Mouse (Mus musculus): ENCODE measurements around the gene Iqgap2. TPM values are rescaled to one million over a fixed set of nuclear protein-coding genes. Genes with fewer than 3 reads are reported as not detected.

Iqgap2 gene
- polyA plus RNA-seq (2016; fragmentation: Nextera tagmentation; extraction: Ambion mirVana), result 6.2 and 7.8 TPM in 2 replicates

DNA sequence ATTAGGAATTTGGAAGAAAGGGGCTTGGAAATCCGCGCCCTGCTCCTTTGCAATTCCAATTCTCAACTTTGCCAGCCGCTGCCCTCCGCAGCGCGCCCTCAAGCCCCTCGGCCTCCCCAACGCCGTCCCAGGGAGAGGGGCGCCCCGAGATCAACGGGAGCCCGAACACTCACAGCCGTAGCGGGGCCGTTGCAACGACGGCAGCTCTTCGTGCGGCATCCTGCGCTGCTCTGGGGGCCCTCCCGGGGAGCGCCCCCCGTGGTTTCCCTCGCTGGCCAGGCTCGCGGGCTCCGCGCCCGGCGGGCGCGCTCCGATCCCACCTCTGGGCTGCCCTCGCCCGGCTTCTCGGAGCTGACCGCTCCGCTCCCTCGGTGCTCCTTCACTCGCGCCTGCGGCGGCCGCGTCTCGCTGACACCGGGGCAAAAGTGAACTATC lies at the start of gene Iqgap2:
Iqgap2 (minus strand) TSS at position 432 of the 435 bp plus-strand sequence.
- DNase-seq (ENCODE audit: low spot score), result no peak
- Histone ChIP-seq H3K4me3 (peak within 1 kb of the TSS; percentile 76), H3K9me3 (no peaks in the 10 kb centered on the region), H3K36me3 (no peaks in the 10 kb centered on the region), H3K4me1 (peaks cover 26% of the 10 kb centered on the region), H3K27ac (peak within 1 kb of the TSS; percentile 90), H3K27me3 (ENCODE audit: insufficient read depth, poor library complexity, severe bottlenecking) (no peaks in the 10 kb centered on the region)
- under 1% methylated on average over 47 of the region's 48 CpGs for WGBS

DNA sequence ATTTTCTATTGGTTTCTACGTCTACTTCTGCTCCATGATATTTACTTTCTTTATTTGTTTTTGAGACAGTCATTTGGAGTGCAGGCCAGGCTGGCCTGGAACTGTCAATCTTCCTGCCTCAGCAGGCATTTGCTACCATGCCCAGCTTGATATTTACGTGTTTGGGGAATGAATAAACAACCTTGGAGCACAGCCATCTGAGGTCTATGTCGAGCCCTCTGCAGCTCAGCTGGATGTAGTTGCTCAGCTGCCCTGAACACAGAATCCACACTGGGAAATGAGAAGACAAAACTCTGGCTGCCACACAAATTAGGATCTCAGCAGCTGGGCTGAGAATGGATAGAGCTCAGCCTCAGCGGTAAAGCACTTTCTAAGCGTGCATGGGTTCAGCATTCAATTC lies 49.1 kb upstream of the Iqgap2 start:
- no peak overlapping the region for H3K27ac ChIP-seq
- no peaks in the 10 kb centered on the region for H3K27me3 ChIP-seq (ENCODE audit: insufficient read depth, poor library complexity, severe bottlenecking)
- H3K4me3 ChIP-seq, result no peak overlapping the region
- 70% methylated on average over 5 of the region's 5 CpGs for WGBS
- H3K4me1 ChIP-seq, result no peaks in the 10 kb centered on the region
- no peaks in the 10 kb centered on the region for H3K36me3 ChIP-seq
- no peaks in the 10 kb centered on the region for H3K9me3 ChIP-seq
- DNase-seq (ENCODE audit: low spot score), result no peak

DNA sequence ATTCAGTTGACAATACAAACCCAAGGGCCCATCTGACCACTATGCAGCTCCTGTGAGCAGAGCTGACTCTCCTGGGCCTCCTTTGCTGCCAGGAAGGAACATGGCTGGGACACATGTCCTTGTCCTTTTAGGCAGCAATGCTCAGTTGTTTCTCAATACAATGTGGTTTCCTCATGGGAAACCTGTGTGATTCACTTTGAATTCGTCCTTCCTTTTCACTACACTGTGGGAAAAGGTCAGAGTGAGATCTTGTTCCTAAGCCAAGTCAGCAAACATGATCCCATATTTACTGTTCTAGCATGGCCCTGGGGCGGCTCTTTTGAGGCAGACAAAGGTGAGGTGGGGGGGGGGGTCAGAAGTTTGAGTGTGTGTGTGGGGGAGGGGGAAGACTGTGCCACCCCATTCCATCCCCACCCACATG lies 32.5 kb upstream of the Iqgap2 start:
- peaks cover 9% of the 10 kb centered on the region; the same call in 1 of the 2 replicates for H3K9me3 ChIP-seq
- no peak overlapping the region for H3K27ac ChIP-seq
- H3K36me3 ChIP-seq, result no peaks in the 10 kb centered on the region
- H3K27me3 ChIP-seq (ENCODE audit: insufficient read depth, poor library complexity, severe bottlenecking), result no peaks in the 10 kb centered on the region
- no peak for DNase-seq (ENCODE audit: low spot score)
- no peak overlapping the region for H3K4me3 ChIP-seq
- no peaks in the 10 kb centered on the region for H3K4me1 ChIP-seq
- WGBS, result 63% methylated on average over 2 of the region's 2 CpGs

DNA sequence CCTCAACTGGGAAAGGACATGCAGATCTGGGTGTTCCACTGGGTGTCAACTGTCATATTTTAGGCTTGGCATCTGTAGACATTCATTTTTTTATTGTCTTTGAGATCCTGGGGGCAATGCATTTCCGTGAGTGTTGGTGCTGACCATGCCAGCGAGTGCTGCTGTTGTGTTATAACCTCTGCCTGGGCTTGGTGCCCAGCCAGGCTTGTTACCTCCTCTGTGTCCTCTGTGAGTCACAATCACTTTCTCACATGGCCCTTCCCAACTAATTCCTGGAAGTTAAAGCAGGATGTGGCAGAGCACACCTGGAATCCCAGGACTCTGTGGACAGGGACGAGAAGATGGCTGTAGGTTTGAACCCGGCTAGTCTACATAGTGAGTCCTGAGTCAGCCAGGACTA lies 30.9 kb upstream of the Iqgap2 start:
- no peaks in the 10 kb centered on the region for H3K36me3 ChIP-seq
- peaks cover 9% of the 10 kb centered on the region; the same call in 1 of the 2 replicates for H3K9me3 ChIP-seq
- no peaks in the 10 kb centered on the region for H3K27me3 ChIP-seq (ENCODE audit: insufficient read depth, poor library complexity, severe bottlenecking)
- 85% methylated on average over 4 of the region's 4 CpGs for WGBS
- H3K27ac ChIP-seq, result no peak overlapping the region
- H3K4me1 ChIP-seq, result no peaks in the 10 kb centered on the region
- no peak overlapping the region for H3K4me3 ChIP-seq
- no peak for DNase-seq (ENCODE audit: low spot score)

DNA sequence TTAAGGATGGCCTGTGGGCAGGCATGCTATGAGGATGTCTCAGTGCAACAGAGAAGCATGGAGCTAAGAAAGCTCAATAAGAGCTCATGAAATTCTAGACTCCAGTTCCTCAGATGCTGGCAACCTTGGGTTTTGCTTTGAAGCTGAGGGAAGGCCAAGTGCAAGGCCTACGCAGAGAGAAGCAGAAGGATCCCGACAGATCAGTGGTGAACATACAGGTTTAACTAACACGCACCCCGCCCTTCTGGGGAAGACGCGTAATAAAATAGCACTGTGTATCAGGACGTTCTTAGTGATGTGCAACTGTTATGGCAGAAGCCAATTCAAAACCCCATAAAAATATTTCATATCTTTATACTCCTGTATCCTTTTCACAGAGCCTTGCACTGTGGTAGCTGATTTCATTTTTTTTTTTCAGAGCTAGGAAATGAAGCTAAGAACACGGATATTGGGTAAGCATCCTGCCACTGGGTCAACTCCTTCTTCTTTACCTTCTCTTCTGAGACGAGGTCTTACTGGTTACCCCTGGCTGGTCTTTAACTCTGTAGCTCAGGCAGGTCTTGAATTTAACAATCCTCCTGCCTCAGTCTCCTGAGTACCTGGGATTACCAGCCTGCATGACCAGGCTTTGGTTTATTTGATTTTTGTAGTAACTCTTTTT lies 27.0 kb upstream of the Iqgap2 start:
- H3K36me3 ChIP-seq, result no peaks in the 10 kb centered on the region
- H3K4me3 ChIP-seq, result no peak overlapping the region
- 84% methylated on average over 9 of the region's 9 CpGs for WGBS
- no peaks in the 10 kb centered on the region for H3K27me3 ChIP-seq (ENCODE audit: insufficient read depth, poor library complexity, severe bottlenecking)
- DNase-seq (ENCODE audit: low spot score), result no peak
- H3K9me3 ChIP-seq, result peaks cover 9% of the 10 kb centered on the region; the same call in 1 of the 2 replicates
- no peak overlapping the region for H3K27ac ChIP-seq
- H3K4me1 ChIP-seq, result no peaks in the 10 kb centered on the region

DNA sequence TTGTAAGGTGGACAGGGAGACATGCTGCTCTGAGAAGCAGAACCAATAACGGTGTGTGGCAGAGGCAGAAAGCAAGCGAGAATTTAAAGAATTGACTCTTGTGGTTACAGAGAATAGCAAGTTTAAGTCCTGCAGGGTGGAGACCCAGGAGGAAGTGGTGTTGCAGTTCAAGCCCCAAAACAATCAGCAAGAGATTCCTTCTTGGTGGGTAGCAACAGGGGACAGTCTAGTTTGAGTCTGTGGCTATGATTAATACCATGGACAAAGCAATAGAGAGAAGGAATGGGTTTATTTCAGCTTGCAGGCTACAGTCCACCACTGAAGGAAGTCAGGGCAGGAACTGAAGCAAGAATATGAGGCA lies 21.3 kb upstream of the Iqgap2 start:
- Histone ChIP-seq H3K4me1 (no peaks in the 10 kb centered on the region), H3K27me3 (ENCODE audit: insufficient read depth, poor library complexity, severe bottlenecking) (no peaks in the 10 kb centered on the region), H3K9me3 (no peaks in the 10 kb centered on the region), H3K4me3 (no peak overlapping the region), H3K27ac (no peak overlapping the region), H3K36me3 (no peaks in the 10 kb centered on the region)
- DNase-seq (ENCODE audit: low spot score), result no peak
- WGBS, result 77% methylated on average over 2 of the region's 2 CpGs

DNA sequence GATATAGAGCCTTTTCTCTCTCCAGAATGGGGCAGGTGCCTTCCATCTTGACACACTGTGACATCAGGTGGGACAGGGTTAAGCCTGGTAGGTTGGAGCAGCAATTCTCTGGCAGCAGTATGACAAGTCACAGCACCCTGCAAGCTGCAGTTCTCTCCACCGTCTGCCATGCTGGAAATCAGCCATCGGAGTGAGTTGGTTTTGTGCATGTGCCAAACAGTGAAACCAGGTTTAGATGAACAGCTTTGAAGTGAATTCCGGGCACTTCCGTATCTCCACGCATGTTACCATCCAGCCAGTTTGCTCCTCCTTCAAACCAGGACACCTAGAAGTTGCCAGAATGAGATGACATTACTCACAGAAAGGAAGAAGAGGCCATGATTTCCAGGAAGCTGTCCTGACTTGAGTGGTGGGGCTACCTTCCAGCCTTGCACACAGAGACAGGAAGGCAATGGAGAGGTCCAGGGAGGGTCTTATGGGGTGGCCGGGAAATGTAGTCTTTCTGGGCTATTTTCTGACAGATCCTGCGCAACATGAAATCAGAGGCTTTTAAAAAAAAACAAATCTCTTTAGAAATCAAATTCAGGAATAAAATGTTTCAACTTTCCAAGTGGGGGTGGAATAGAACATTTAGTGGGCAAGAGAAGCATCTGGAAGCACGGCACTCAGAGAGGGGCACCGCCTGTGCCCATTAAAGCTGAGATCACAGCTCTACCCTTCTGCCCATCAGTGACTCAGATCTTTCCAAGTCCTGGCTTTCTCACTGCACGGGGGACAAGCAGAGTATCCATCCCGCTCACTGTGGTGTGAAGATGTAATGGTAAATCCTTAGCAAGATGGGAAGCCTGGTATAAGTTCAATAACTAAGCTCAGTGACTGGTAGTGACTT lies 20.7 kb upstream of the Iqgap2 start:
- H3K27ac ChIP-seq, result no peak overlapping the region
- H3K4me1 ChIP-seq, result no peaks in the 10 kb centered on the region
- no peaks in the 10 kb centered on the region for H3K27me3 ChIP-seq (ENCODE audit: insufficient read depth, poor library complexity, severe bottlenecking)
- H3K9me3 ChIP-seq, result no peaks in the 10 kb centered on the region
- no peak overlapping the region for H3K4me3 ChIP-seq
- peak; percentile 54 for DNase-seq (ENCODE audit: low spot score)
- no peaks in the 10 kb centered on the region for H3K36me3 ChIP-seq
- WGBS, result 84% methylated on average over 11 of the region's 11 CpGs

DNA sequence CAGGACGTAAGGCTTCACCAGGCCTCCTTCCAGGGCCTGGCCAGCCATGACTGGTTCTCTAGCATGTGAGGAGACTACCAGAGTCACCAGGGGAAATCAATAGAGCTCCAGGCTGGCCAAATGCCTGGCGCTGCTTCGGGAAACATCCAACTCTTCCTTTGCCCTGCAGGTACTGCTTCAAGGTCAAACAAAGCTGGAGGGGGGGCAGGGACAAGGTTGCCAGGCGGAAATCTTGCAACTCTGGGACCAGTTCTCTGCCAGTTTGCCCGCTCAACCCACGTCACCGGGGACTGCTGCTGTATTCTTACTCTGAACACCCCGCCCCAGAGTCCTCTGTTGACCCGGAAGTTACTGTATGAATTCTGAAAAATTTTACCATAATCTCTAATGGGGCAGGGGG lies 18.5 kb upstream of the Iqgap2 start:
- no peak overlapping the region for H3K4me3 ChIP-seq
- no peaks in the 10 kb centered on the region for H3K36me3 ChIP-seq
- no peaks in the 10 kb centered on the region for H3K27me3 ChIP-seq (ENCODE audit: insufficient read depth, poor library complexity, severe bottlenecking)
- H3K4me1 ChIP-seq, result no peaks in the 10 kb centered on the region
- 72% methylated on average over 9 of the region's 9 CpGs for WGBS
- no peak for DNase-seq (ENCODE audit: low spot score)
- H3K27ac ChIP-seq, result no peak overlapping the region
- no peaks in the 10 kb centered on the region for H3K9me3 ChIP-seq

DNA sequence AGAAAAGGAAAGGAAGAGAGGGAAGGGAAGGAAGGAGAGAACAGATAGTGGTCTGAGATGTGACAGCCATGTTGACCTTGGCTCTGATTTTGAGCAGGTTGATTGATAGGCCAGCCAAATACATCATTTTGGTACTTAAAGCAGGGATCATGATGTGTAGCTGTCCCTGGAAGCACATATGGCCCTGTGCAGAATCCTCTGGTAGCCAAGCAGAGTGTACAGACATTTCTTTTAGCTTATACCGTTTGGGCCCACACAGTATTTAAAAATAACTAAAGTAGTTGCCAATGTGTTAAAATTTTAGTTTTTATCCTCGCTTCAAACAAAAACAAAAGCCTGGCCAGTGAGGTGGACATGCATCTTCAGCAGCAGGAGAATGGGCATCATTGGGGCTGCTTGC lies 17.5 kb upstream of the Iqgap2 start:
- WGBS, result 75% methylated on average over 2 of the region's 2 CpGs
- DNase-seq (ENCODE audit: low spot score), result no peak
- H3K4me3 ChIP-seq, result no peak overlapping the region

DNA sequence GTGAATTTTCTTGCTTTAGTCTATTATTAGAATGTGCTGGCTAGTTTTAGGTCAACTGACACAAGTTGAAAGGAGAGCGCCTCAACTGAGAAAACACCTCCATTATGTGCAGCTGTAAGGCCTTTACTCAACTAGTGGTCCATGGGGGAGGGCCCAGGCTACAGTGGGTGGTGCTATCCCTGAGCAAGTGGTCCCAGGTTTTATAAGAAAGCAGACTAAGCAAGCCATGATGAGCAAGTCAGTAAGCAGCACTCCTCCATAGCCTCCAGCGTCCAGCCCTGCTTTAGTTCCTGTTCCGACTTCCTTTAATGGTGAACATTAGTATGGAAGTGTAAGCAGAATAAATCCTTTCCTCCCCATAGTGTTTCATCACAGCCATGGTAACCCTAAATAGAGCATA lies 11.0 kb upstream of the Iqgap2 start:
- H3K27me3 ChIP-seq (ENCODE audit: insufficient read depth, poor library complexity, severe bottlenecking), result no peaks in the 10 kb centered on the region
- no peak overlapping the region for H3K4me3 ChIP-seq
- DNase-seq (ENCODE audit: low spot score), result peak; percentile 60
- no peaks in the 10 kb centered on the region for H3K36me3 ChIP-seq
- H3K4me1 ChIP-seq, result no peaks in the 10 kb centered on the region
- no peak overlapping the region for H3K27ac ChIP-seq
- WGBS, result 92% methylated on average over 3 of the region's 3 CpGs
- H3K9me3 ChIP-seq, result no peaks in the 10 kb centered on the region

More for the DNA sequence above, 17.5 kb upstream of the Iqgap2 start:
- no peaks in the 10 kb centered on the region for H3K27me3 ChIP-seq (ENCODE audit: insufficient read depth, poor library complexity, severe bottlenecking)
- no peak overlapping the region for H3K27ac ChIP-seq
- no peaks in the 10 kb centered on the region for H3K4me1 ChIP-seq
- no peaks in the 10 kb centered on the region for H3K9me3 ChIP-seq
- H3K36me3 ChIP-seq, result no peaks in the 10 kb centered on the region

DNA sequence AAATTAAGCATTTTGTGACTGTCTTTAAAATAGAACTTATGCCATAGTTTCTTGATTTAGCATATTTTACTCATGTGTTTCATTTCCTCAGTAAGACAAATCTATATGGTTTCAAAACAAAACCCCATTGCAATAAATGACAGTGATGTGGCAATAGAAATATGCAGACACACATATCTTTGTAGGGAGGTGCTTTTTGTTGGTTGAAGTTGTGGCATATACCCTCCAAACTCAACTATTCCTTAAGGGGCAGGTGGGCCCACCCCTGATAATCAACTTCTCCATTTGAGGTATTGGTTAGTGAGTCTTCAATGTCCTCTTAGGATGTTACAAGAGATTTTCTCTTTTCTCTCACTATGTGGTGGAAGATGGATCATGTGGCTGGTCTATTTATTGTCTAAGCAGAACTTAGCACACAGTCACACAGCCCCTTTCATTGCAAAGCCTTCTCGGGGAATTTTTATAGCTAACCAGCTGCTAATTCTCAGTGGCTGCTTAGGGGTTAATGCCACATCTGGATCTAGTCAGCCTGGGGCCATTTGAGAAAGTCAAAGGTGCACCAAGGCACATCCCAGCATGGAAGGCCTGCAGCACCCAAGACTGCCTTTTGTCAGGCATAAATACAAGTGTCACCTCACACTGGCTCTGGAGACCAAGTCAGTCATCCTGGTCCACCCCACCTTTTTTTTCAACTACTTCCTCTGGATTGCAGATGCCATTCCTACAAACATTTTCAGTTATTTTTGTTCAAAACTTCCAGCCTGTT lies 8.3 kb upstream of the Iqgap2 start:
- no peak overlapping the region for H3K27ac ChIP-seq

DNA sequence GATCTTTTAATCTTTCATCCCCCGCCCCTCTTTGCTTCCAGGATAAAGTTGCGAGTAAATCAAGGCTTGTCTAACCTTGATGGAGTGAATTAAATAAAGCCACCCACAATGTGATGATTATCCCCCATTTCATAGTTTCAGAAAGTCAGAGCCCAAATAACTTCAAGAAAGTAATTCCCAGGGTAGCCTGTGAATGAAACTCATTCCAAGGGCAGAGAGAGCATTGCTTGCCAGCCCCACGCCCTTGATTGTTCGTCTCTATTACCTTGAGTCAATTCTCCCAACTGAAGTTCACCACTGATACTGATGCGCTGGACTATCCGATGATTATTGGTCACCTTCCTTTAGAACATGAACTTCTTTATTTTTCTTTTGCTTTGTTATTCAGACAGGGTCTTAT lies 4.8 kb upstream of the Iqgap2 start:
- H3K4me3 ChIP-seq, result no peak overlapping the region
- no peak for DNase-seq (ENCODE audit: low spot score)
- no peak overlapping the region for H3K27ac ChIP-seq
- WGBS, result 84% methylated on average over 6 of the region's 6 CpGs
- H3K4me1 ChIP-seq, result peaks cover 8% of the 10 kb centered on the region
- H3K9me3 ChIP-seq, result no peaks in the 10 kb centered on the region
- no peaks in the 10 kb centered on the region for H3K36me3 ChIP-seq
- no peaks in the 10 kb centered on the region for H3K27me3 ChIP-seq (ENCODE audit: insufficient read depth, poor library complexity, severe bottlenecking)

More for the DNA sequence above, 8.3 kb upstream of the Iqgap2 start:
- WGBS, result 74% methylated on average over 1 of the region's 1 CpGs
- H3K27me3 ChIP-seq (ENCODE audit: insufficient read depth, poor library complexity, severe bottlenecking), result no peaks in the 10 kb centered on the region
- no peaks in the 10 kb centered on the region for H3K9me3 ChIP-seq
- no peaks in the 10 kb centered on the region for H3K36me3 ChIP-seq
- DNase-seq (ENCODE audit: low spot score), result peak; percentile 35
- H3K4me1 ChIP-seq, result no peaks in the 10 kb centered on the region
- H3K4me3 ChIP-seq, result no peak overlapping the region

DNA sequence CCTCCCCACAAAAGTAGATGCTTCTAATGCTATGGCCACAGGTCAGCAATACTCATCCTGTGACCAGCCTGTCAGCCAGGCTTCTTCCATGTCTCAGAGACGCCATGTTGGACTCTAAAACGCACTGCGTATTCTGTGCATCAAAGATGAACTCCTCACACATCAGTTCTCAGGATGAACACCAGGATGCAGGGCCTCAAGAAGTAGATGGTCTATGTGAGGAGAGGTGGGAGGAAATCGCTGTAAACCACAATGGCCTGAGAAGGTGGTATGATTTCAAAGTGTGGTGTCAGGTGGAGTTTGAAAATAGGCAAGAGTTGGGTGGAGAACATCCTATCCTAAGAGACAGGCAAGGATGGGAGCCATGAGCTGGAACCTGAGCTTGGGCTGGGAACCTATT lies 1.4 kb upstream of the Iqgap2 start:
- H3K4me1 ChIP-seq, result peaks cover 26% of the 10 kb centered on the region
- H3K27ac ChIP-seq, result no peak overlapping the region
- H3K36me3 ChIP-seq, result no peaks in the 10 kb centered on the region
- 92% methylated on average over 4 of the region's 4 CpGs for WGBS
- H3K27me3 ChIP-seq (ENCODE audit: insufficient read depth, poor library complexity, severe bottlenecking), result no peaks in the 10 kb centered on the region
- DNase-seq (ENCODE audit: low spot score), result no peak
- no peaks in the 10 kb centered on the region for H3K9me3 ChIP-seq
- H3K4me3 ChIP-seq, result no peak overlapping the region

Measured in heart, embryonic 10.5 days (tissue).